Mouse (Mus musculus): ENCODE results near the gene Nphs1.

DNA sequence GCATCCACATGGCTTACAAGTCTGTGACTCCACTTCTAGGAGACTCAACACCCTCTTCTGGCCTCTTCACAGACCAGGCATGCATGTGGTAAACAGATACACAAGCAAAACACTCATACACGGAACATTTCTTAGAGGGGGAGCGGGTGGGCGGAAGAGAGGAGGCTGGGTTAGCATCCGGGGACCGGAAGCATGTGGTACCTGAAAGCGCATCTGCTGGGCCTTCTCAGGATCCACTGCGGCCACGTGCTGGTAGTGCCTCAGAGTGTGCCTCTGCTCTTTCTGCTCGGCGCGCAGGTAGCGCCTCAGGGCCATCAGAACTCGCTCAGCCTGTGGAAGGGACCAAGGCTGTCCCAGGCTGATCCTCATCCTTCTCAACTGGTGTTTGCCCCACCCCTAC lies 18.4 kb upstream of the Nphs1 start:
- TF ChIP-seq JUND (IDR thresholded peaks at IDR 0.05; ENCODE audit: low read depth, low read length) (no peak), MEF2A (IDR thresholded peaks at IDR 0.05; ENCODE audit: extremely low read depth, insufficient replicate concordance, low read depth, low read length, poor library complexity, severe bottlenecking) (no peak), MAFK (IDR thresholded peaks at IDR 0.05; ENCODE audit: borderline replicate concordance, low read depth, low read length) (no peak), CTCF (IDR thresholded peaks at IDR 0.05 in 2 of 3, conservative IDR thresholded peaks at IDR 0.05 in 1 of 3; ENCODE audit: control insufficient read depth in 1 of 3, insufficient read depth in 1 of 3, low read depth in 2 of 3, low read length in 3 of 3, poor library complexity in 1 of 3, severe bottlenecking in 1 of 3) (no peak), MAX (IDR thresholded peaks at IDR 0.05; ENCODE audit: low read length) (no peak), EP300 (IDR thresholded peaks at IDR 0.05; ENCODE audit: low read depth in 1 of 2, low read length in 2 of 2) (no peak), MXI1 (IDR thresholded peaks at IDR 0.05; ENCODE audit: low read depth, low read length) (no peak), GATA1 (IDR thresholded peaks at IDR 0.05; ENCODE audit: low read depth, low read length) (no peak), TAL1 (IDR thresholded peaks at IDR 0.05; ENCODE audit: low read length) (no peak), UBTF (IDR thresholded peaks at IDR 0.05; ENCODE audit: borderline replicate concordance, insufficient read depth, low read depth, low read length) (no peak), ZMIZ1 (IDR thresholded peaks at IDR 0.05; ENCODE audit: low read depth, low read length) (no peak), POLR2A (IDR thresholded peaks at IDR 0.05; ENCODE audit: control insufficient read depth in 1 of 2, insufficient read depth in 1 of 2, low read depth in 1 of 2, low read length in 2 of 2, poor library complexity in 1 of 2) (no peak)
